Mouse (Mus musculus) R1 (cell line): ENCODE results near the gene Akap12.

ENCODE experiments used
- DNase-seq: peaks from one replicate; pipeline ENCODE4 v3.0.0-alpha.2; 2018; ENCODE audit warnings: low read depth, low spot score

Gene Akap12

GRCm38 (mm10) chr10:4266041-4266930 is at the start of gene Akap12:
Gene Akap12, plus strand, starts transcription at chr10:4266380.
- peak; percentile 87 for DNase-seq

DNA sequence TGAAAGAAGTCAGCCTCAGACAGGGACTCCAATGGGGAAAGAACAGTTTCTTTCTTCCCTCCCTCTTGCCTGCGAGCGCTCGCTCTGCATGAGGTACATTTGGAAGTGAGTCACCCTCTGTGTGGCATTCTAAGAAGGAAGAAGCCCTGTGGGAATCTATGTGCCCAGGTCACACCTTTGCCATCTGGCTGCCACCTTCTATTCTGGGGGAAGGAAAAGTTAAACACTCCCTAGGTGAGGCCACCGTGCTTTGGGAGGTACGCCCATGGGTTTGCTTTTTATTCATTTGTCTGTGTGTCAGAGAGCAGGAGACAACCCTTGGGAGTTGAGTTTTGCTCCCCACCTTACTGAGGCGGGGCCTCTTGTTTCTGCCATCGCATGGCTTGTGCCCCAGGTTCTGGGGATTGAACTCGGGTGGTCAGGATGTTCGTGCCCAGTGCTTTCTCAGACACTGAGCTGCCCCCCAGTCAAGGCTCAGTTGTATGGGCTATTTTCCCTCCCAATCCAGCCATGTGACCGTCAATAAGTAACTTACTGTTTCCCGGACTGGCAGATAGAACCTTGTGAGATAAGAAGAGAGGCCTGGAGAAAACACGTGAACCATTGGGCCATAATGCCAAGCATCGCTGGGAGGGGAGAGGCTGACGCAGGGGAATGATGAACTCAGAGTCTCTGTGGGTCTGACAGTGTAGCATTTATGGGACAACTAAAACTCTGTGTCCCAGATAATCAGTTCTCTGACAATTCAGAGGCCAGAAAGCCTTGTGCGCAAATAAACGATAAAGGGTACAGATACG is 35.4 kb upstream of the Akap12 start:
- no peak for DNase-seq

GRCm38 (mm10) chr10:4233102-4233501 is 33.1 kb upstream of the Akap12 start:
- peak; percentile 35 for DNase-seq

DNA sequence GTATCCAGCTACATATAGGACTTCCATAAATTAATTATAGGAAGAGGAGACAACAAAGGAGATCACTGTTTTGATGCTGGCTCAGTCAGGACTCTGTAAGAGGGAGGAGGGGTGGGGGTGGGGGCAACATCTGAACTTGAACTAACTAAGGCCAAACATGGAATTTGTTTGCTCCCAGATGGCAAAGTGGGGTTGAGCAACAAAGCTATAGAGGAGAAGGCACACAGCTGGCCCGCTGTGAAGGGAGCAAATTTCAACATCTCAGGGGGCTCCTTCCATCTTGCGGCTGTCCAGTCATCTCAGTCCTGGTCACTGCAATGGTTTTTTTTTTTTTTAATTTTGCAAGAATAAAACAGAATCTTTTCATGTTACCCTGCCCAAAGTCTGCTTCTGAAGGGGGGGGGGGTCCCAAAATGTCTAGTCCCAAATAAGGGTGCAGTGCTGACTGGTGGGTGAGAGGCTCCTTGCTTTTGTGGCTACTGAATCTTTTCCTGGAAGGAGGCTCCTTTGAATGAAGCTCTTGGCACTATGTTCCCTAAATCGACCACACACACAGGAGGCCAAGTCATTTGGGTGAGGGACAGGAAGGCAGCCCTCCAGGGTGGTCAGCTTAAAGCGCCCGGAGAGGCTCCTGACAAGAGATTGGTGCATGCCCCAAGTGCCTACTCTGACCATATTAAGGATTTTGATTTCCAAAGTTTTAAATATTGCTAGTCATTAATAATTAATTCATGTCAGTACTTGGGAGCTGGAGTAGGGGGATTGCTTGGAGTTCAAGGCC is 26.2 kb upstream of the Akap12 start:
- no peak for DNase-seq

DNA sequence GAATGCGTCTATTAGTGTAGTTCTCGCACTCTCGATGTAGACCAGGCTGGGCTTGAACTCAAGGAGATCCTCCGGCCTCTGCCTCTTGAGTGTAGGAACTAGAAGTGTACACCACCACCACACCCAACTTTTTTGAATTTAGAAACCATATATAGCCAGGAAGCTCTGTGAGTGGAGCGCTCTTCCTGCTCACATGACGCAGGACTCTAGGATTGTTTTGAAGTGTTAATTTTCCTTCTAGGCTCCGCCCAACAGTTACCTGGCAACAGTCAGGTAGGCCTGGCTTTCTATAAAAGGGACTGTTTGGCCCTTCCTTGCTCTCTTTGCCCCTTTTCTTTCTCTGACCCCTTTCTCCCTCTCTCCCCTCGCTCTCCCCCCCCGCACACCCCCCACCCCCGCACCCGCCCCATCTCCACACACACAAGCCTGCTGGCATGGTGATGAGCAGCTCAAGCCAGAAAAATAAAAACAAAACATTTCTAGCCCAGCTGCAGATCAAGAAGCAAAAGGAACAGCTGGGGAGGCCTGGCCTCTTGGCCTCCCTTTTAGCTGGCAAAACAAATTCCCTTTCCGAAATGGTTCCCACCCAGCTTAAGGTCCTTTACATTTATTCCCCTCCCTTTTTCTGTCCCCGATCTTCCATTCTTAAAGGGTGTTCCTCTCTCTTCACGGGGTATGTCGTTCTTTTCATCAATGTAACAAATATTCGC is 22.4 kb upstream of the Akap12 start:
- peak; percentile 96 for DNase-seq

DNA sequence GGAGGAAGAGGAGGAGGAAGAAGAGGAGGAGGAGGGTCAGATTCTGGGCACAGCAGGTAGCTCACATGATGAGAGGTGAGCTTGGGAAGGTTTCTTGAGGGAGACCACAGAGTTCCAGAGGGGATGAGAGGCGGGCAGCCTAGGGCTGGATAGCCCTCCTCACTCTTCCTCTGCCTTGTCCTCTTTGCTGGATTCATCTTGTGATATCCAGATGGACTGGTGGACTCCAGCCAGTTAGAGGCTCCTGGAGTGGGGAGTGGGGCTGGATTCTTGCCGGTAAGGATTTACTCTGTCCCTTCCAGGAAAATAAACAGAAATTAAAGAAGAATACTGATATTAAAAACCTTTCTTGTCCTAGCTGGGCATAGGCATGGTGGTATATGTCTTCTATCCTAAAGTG is 20.4 kb upstream of the Akap12 start:
- peak; percentile 53 for DNase-seq

DNA sequence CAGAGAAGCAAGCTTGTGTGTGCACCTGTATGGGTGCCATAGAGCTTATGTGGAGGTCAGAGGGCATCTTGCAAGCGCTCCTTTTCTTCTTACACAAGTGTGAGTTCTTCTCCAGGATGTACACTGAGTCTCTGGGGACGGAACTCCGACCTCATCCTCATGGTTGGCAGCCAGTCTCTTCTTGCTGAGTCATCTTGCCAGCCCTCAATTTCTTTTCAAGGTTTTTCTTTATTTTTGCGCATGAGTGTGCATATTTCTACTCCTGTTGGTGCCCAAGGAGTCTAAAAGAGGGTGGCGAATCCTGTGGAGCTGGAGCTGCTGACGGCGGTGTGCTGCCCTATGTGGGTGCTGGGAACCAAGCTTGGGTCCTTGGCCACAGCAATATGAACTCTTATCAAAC is 19.8 kb upstream of the Akap12 start:
- DNase-seq = peak; percentile 38

- peak; percentile 99 for DNase-seq
Measured at GRCm38 (mm10) chr10:4249235-4249845, 16.8 kb upstream of the Akap12 start.

DNA sequence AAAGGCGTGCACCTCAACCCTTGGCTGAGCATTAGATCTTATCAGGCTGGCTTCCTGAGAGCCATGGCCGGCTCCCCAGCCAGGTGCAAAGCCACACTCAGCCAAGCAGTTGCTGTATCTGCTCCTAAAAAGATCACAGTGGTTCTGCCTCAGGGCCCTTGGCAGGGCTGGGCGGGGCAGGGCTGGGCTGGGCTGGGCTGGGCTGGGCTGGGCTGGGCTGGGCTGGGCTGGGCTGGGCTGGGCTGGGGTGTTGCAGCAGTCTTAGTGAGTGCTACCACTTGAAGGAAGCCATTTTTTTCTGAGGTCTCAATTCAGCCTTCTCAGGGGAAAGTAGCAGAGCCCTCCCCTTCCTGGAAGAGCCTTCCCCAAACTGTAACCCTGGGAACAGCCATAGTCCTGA is 15.5 kb upstream of the Akap12 start:
- peak; percentile 94 for DNase-seq

DNA sequence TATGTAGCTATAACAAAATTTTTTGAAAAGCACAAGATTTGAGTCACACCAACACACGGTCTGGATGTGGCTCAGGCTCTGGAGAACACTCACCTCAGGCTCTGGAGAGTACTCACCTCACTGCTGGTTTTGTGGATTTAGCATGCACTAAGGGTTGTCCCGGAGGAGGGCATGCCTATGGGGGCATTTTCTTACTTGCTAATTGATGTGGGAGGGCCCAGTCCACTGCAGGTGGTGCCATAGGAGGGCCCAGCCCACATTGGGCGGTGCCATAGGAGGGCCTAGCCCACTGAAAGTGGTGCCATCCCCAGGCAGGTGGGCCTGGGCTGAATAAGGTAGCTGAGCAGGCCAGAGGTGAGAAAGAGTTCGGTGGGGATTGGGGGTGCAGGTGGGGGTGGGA is 12.6 kb upstream of the Akap12 start:
- peak; percentile 71 for DNase-seq

- DNase-seq = peak; percentile 79
Measured at GRCm38 (mm10) chr10:4254459-4254858, 11.7 kb upstream of the Akap12 start.

- no peak for DNase-seq
Measured at GRCm38 (mm10) chr10:4260925-4261324, 5.3 kb upstream of the Akap12 start.

- no peak for DNase-seq
Measured at GRCm38 (mm10) chr10:4261359-4261952, 4.7 kb upstream of the Akap12 start.

- DNase-seq = peak; percentile 83
Measured at GRCm38 (mm10) chr10:4265641-4266040, 539 bp upstream of the Akap12 start.

GRCm38 (mm10) chr10:4266931-4267310 is 741 bp downstream of the Akap12 start:
- DNase-seq = peak; percentile 42

GRCm38 (mm10) chr10:4267481-4267880 is 1.3 kb downstream of the Akap12 start:
- peak; percentile 85 for DNase-seq

DNA sequence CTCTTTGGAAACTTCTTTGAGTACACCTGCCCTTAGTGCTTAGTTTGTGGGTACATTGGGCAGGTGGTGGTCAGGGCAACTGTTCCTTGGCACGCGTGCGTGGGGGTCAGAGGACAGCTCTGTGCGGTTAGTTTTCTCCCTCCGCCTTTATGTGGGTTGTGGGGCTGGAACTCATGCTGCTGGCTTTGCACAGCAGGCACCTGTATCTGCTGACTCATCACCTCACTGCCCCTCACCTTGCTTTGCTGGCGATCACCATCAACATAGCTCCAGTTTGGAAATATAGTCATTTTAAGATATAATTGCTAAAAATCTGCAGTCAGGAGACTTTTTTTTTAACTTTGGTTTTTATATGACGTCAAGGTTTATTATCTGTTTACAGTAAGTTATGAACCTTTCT is 2.0 kb downstream of the Akap12 start:
- DNase-seq = peak; percentile 63

- DNase-seq = peak; percentile 47
Measured at GRCm38 (mm10) chr10:4275572-4275971, 9.4 kb downstream of the Akap12 start.

DNA sequence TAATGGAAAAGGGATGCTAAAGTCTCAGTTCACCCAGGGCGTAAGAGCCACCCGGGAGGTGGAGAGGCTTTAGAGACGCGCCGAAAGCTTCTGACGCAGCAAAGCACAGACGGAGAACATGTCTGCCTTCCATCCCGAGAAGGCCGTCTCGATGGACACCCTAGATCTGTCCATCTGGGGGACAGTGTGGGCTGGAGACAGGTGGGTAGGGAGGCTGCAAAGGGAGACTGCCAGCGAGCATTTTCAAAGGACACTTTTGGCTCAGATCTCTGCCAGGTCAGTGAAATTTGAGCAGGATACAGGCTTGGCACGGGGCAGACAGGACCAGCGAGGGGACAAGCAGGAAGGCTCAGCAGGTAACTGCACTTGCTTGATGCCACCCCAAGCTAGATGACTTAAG is 9.9 kb downstream of the Akap12 start:
- DNase-seq = no peak

- no peak for DNase-seq
Measured at GRCm38 (mm10) chr10:4278041-4278440, 11.9 kb downstream of the Akap12 start.
